Mouse (Mus musculus): ENCODE results near the gene Gimap8. TPM values are rescaled to one million over a fixed set of nuclear protein-coding genes. Genes with fewer than 3 reads are reported as not detected.

Gimap8 gene
- polyA plus RNA-seq, 1 experiment, result 1.3 TPM

DNA sequence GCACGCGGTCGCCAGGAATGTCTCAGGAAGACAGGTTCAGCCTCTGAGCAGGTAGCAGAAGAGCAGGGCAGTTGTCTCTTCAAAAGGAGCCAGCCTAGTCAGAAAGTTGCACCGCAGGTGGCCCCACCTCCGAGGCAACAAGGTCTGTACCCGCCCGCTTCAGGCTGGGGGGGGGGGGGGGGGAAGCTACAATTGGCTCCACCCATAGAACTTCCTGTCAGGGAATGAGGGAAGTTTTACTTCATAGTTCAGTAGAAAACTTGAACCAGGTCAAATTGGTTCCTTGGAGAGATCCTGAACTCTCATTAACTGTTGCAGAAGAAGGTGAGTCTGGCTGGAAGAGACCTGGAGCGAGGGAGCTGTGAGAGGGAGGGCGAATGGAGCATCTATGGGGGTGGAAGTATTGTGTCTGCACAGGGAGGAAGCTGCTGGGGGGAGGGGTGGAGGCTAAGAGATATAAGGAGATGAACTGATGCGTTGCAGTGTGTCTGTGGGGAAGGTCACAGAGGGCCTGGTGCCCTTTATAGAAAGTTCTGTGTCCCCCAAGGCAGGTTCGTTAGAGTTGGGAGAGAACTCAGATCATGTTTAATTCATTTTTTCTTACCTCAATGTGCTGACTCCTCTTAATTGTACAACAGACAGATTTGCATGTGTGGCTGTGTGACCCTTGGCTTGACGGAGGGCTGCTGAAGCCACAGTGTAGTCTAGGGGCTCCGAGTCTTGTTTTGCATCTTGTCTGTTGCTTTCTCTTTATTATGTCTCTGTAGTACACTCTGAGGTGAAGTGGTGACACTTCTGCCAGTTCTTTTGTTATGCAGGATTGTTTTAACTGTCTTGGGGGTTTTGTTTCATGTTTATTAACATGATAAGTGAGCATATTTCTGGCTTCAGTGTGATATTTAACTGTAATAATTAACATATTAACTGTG lies 29.2 kb downstream of the Gimap8 start, which contains the start of gene Gimap9:
Gene Gimap9, plus strand, starts transcription at position 199 of the 929 bp plus-strand sequence.
- H3K4me1 ChIP-seq (ENCODE audit: control insufficient read depth, insufficient read depth, low read length), result no peaks in the 10 kb centered on the region; the same call in 1 of the 2 replicates
- H3K27ac ChIP-seq (ENCODE audit: insufficient read depth, low read length), result no peak within 1 kb of the TSS
- 39% methylated on average over 13 of the region's 13 CpGs for WGBS
- no peak for DNase-seq
- no peaks in the 10 kb centered on the region for H3K27me3 ChIP-seq (ENCODE audit: control insufficient read depth, insufficient read depth, low read length)
- no peak within 1 kb of the TSS for H3K4me3 ChIP-seq (replicated peaks; ENCODE audit: insufficient read depth, low read depth, low read length)
- TF ChIP-seq CTCF (IDR thresholded peaks at IDR 0.05; ENCODE audit: borderline replicate concordance, insufficient read depth, low read depth, low read length), result no peak
- TF ChIP-seq POLR2A (IDR thresholded peaks at IDR 0.05; ENCODE audit: borderline replicate concordance, insufficient read depth, low read length), result no peak

GRCm38 (mm10) chr6:48676860-48677415 lies 29.9 kb downstream of the Gimap8 start:
- no peak for TF ChIP-seq CTCF (IDR thresholded peaks at IDR 0.05; ENCODE audit: borderline replicate concordance, insufficient read depth, low read depth, low read length)
- no peak overlapping the region for H3K4me3 ChIP-seq (replicated peaks; ENCODE audit: insufficient read depth, low read depth, low read length)
- no peak overlapping the region for H3K27ac ChIP-seq (ENCODE audit: insufficient read depth, low read length)
- no peaks in the 10 kb centered on the region for H3K27me3 ChIP-seq (ENCODE audit: control insufficient read depth, insufficient read depth, low read length)
- no peaks in the 10 kb centered on the region; the same call in 1 of the 2 replicates for H3K4me1 ChIP-seq (ENCODE audit: control insufficient read depth, insufficient read depth, low read length)
- DNase-seq, result no peak
- WGBS, result 34% methylated on average over 5 of the region's 5 CpGs

DNA sequence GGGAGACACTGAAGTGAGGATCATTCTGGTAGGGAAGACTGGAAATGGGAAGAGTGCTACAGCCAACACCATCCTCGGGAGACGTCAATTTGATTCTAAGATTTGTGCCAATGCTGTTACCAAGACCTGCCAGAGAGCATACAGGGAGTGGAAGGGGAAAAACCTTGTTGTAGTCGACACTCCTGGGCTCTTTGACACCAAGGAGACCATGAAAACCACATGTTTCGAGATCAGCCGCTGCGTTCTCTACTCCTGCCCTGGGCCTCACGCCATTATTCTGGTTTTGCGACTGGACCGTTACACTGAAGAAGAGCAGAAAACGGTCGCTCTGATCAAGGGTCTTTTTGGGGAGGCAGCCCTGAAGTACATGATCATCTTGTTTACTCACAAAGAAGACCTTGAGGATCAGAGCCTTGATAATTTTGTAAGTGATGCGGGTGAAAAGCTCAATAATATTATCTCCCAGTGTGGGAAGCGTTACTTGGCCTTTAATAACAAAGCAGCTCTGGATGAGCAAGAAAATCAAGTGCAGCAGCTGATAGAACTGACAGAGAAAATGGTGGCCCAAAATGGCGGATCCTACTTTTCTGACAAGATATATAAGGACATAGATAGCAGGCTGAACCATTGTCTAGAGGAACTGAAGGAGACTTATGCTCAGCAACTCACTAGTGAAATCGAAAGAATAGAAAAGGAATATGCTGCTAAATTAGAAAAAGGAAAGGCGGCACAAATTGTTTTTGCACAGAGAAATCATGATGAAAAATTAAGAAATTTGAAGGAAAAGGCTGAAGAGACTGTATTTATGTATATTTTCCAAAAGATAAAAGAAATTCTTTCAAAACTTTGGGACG lies 30.7 kb downstream of the Gimap8 start:
- 82% methylated on average over 17 of the region's 17 CpGs for WGBS

GRCm38 (mm10) chr6:48678391-48678790 lies 31.4 kb downstream of the Gimap8 start:
- no peak overlapping the region for H3K27ac ChIP-seq (ENCODE audit: insufficient read depth, low read length)
- no peak for TF ChIP-seq CTCF (IDR thresholded peaks at IDR 0.05; ENCODE audit: borderline replicate concordance, insufficient read depth, low read depth, low read length)
- no peak for TF ChIP-seq POLR2A (IDR thresholded peaks at IDR 0.05; ENCODE audit: borderline replicate concordance, insufficient read depth, low read length)
- no peaks in the 10 kb centered on the region; the same call in 1 of the 2 replicates for H3K4me1 ChIP-seq (ENCODE audit: control insufficient read depth, insufficient read depth, low read length)
- 84% methylated on average over 4 of the region's 4 CpGs for WGBS
- H3K4me3 ChIP-seq (replicated peaks; ENCODE audit: insufficient read depth, low read depth, low read length), result no peak overlapping the region
- H3K27me3 ChIP-seq (ENCODE audit: control insufficient read depth, insufficient read depth, low read length), result no peaks in the 10 kb centered on the region
- no peak for DNase-seq

More for the DNA sequence above, 30.7 kb downstream of the Gimap8 start:
- Histone ChIP-seq H3K27me3 (ENCODE audit: control insufficient read depth, insufficient read depth, low read length) (no peaks in the 10 kb centered on the region), H3K4me3 (replicated peaks; ENCODE audit: insufficient read depth, low read depth, low read length) (no peak overlapping the region), H3K27ac (ENCODE audit: insufficient read depth, low read length) (no peak overlapping the region), H3K4me1 (ENCODE audit: control insufficient read depth, insufficient read depth, low read length) (no peaks in the 10 kb centered on the region; the same call in 1 of the 2 replicates)
- TF ChIP-seq CTCF (IDR thresholded peaks at IDR 0.05; ENCODE audit: borderline replicate concordance, insufficient read depth, low read depth, low read length) (no peak), POLR2A (IDR thresholded peaks at IDR 0.05; ENCODE audit: borderline replicate concordance, insufficient read depth, low read length) (no peak)
- no peak for DNase-seq

GRCm38 (mm10) chr6:48679701-48680100 lies 32.7 kb downstream of the Gimap8 start:
- Histone ChIP-seq H3K27ac (ENCODE audit: insufficient read depth, low read length) (no peak overlapping the region), H3K4me3 (replicated peaks; ENCODE audit: insufficient read depth, low read depth, low read length) (no peak overlapping the region), H3K4me1 (ENCODE audit: control insufficient read depth, insufficient read depth, low read length) (no peaks in the 10 kb centered on the region; the same call in 1 of the 2 replicates), H3K27me3 (ENCODE audit: control insufficient read depth, insufficient read depth, low read length) (no peaks in the 10 kb centered on the region)
- 86% methylated on average over 6 of the region's 6 CpGs for WGBS
- TF ChIP-seq CTCF (IDR thresholded peaks at IDR 0.05; ENCODE audit: borderline replicate concordance, insufficient read depth, low read depth, low read length) (no peak), POLR2A (IDR thresholded peaks at IDR 0.05; ENCODE audit: borderline replicate concordance, insufficient read depth, low read length) (no peak)
- no peak for DNase-seq

- Histone ChIP-seq H3K27ac (ENCODE audit: insufficient read depth, low read length) (no peak overlapping the region), H3K4me1 (ENCODE audit: control insufficient read depth, insufficient read depth, low read length) (no peaks in the 10 kb centered on the region; the same call in 1 of the 2 replicates), H3K4me3 (replicated peaks; ENCODE audit: insufficient read depth, low read depth, low read length) (no peak overlapping the region), H3K27me3 (ENCODE audit: control insufficient read depth, insufficient read depth, low read length) (no peaks in the 10 kb centered on the region)
- WGBS, result 89% methylated on average over 5 of the region's 5 CpGs
- DNase-seq, result no peak
- no peak for TF ChIP-seq CTCF (IDR thresholded peaks at IDR 0.05; ENCODE audit: borderline replicate concordance, insufficient read depth, low read depth, low read length)
- no peak for TF ChIP-seq POLR2A (IDR thresholded peaks at IDR 0.05; ENCODE audit: borderline replicate concordance, insufficient read depth, low read length)
Measured at GRCm38 (mm10) chr6:48680421-48680820, 33.4 kb downstream of the Gimap8 start.

DNA sequence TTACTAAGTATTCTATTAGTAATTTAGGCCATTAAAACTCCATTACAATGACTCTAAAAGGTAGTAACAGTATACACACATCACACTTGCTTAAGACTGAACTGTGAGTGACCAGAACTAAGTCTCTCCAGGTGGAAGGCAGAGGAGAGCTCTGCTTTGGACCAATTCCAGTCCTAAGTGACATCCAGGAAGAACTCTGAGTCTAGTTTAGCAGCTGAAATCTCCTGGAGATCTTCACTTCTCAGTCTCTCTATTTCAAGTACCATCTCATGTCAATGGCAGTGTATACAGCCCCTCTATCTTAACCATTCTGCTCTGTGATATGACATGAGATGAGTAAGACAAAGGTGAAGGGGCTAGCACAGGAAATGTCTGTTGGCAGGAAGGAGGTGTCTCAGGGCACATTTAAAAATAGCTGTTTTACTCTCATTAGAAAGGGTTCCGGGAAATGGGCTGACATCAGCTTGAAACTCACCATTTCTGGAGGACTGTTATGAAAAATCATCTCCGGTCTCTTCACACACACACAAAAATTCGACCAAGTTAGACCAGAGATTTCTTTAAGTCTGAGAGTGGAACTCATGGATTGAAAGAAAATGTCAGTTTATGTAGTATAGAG lies 34.5 kb downstream of the Gimap8 start:
- 65% methylated on average over 3 of the region's 3 CpGs for WGBS
- TF ChIP-seq POLR2A (IDR thresholded peaks at IDR 0.05; ENCODE audit: borderline replicate concordance, insufficient read depth, low read length) (no peak), CTCF (IDR thresholded peaks at IDR 0.05; ENCODE audit: borderline replicate concordance, insufficient read depth, low read depth, low read length) (no peak)

More for the DNA sequence above, 34.5 kb downstream of the Gimap8 start:
- H3K27ac ChIP-seq (ENCODE audit: insufficient read depth, low read length), result no peak overlapping the region
- no peaks in the 10 kb centered on the region; the same call in 1 of the 2 replicates for H3K4me1 ChIP-seq (ENCODE audit: control insufficient read depth, insufficient read depth, low read length)
- H3K27me3 ChIP-seq (ENCODE audit: control insufficient read depth, insufficient read depth, low read length), result no peaks in the 10 kb centered on the region
- no peak for DNase-seq
- no peak overlapping the region for H3K4me3 ChIP-seq (replicated peaks; ENCODE audit: insufficient read depth, low read depth, low read length)

Data from cerebellum, adult 2 months (tissue).